Mouse (Mus musculus): Measurements from ENCODE around the gene A630023A22Rik. TPM values are rescaled to one million over a fixed set of nuclear protein-coding genes. Genes with fewer than 3 reads are reported as not detected.
A peak's percentile ranks its signal among the peaks of the same experiment; 100 is the strongest.

A630023A22Rik gene
- polyA plus RNA-seq, 1 experiment = 14.8 TPM

- no peak overlapping the region for H3K27ac ChIP-seq (ENCODE audit: control insufficient read depth, insufficient read depth, low read depth, low read length)
- TF ChIP-seq POLR2A (IDR thresholded peaks at IDR 0.05; ENCODE audit: control insufficient read depth, low read depth, low read length) (no peak), CTCF (IDR thresholded peaks at IDR 0.05; ENCODE audit: control insufficient read depth, insufficient read depth, insufficient replicate concordance, low read depth, low read length) (no peak)
- no peaks in the 10 kb centered on the region for H3K27me3 ChIP-seq (ENCODE audit: control insufficient read depth, insufficient read depth, low read length)
- no peaks in the 10 kb centered on the region for H3K36me3 ChIP-seq (ENCODE audit: control insufficient read depth, insufficient read depth, low read length)
- H3K4me3 ChIP-seq (ENCODE audit: control insufficient read depth, low read depth, low read length) = no peak overlapping the region
- H3K4me1 ChIP-seq (ENCODE audit: control insufficient read depth, insufficient read depth, low read length) = no peaks in the 10 kb centered on the region
These were observed 19.1 kb upstream of the A630023A22Rik start for GRCm38 (mm10) chr14:34121691-34122090.

- Histone ChIP-seq H3K27ac (ENCODE audit: control insufficient read depth, insufficient read depth, low read depth, low read length) (no peak overlapping the region), H3K4me3 (ENCODE audit: control insufficient read depth, low read depth, low read length) (no peak overlapping the region), H3K4me1 (ENCODE audit: control insufficient read depth, insufficient read depth, low read length) (no peaks in the 10 kb centered on the region), H3K27me3 (ENCODE audit: control insufficient read depth, insufficient read depth, low read length) (no peaks in the 10 kb centered on the region), H3K36me3 (ENCODE audit: control insufficient read depth, insufficient read depth, low read length) (no peaks in the 10 kb centered on the region)
- TF ChIP-seq POLR2A (IDR thresholded peaks at IDR 0.05; ENCODE audit: control insufficient read depth, low read depth, low read length) = no peak
- TF ChIP-seq CTCF (IDR thresholded peaks at IDR 0.05; ENCODE audit: control insufficient read depth, insufficient read depth, insufficient replicate concordance, low read depth, low read length) = no peak
These were observed 18.4 kb upstream of the A630023A22Rik start for GRCm38 (mm10) chr14:34120923-34121351.

DNA sequence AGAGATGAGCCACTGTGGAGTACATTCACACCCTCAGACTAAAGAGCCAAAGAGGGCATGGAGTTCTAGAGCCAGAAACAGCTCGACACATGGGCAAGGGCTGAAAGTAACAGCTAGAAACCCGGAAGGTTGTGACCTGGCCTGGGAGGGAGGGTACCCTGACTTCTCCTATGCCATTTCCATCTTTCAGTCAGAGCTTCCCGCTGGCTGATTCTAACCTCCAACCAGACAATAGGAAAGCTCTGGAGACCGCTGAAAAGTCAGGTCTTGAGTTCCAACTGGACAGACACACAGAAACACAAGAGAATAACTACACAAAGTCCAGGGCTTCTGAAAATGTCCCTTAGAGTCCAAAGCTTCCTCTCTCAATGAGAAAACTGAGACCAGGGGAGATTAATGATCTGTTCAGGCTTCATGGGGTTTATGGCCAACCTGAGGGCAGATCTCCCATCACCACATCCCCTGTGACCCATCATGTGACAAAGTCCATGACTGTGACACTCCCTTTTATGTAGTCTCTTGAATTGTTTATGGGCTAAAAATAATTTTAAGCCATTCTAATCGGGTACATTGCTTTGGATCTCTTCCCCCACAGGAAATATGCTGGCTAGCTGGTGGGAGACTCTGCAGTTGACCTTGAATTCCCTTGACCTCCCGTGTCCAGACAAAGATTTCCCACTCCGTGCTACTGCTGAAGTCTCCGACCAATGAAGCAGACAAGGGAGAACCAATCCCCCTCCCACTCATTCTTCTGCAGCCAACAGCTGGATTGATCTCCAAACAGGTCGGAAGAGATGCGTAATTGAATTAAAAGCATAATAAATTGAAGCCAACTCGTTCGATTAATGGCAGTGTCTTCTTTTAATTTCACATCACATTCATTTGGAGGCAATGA lies 17.7 kb upstream of the A630023A22Rik start:
- H3K27me3 ChIP-seq (ENCODE audit: control insufficient read depth, insufficient read depth, low read length) = no peaks in the 10 kb centered on the region
- H3K4me1 ChIP-seq (ENCODE audit: control insufficient read depth, insufficient read depth, low read length) = no peaks in the 10 kb centered on the region
- H3K4me3 ChIP-seq (ENCODE audit: control insufficient read depth, low read depth, low read length) = no peak overlapping the region
- no peaks in the 10 kb centered on the region for H3K36me3 ChIP-seq (ENCODE audit: control insufficient read depth, insufficient read depth, low read length)
- H3K27ac ChIP-seq (ENCODE audit: control insufficient read depth, insufficient read depth, low read depth, low read length) = no peak overlapping the region
- no peak for TF ChIP-seq CTCF (IDR thresholded peaks at IDR 0.05; ENCODE audit: control insufficient read depth, insufficient read depth, insufficient replicate concordance, low read depth, low read length)

DNA sequence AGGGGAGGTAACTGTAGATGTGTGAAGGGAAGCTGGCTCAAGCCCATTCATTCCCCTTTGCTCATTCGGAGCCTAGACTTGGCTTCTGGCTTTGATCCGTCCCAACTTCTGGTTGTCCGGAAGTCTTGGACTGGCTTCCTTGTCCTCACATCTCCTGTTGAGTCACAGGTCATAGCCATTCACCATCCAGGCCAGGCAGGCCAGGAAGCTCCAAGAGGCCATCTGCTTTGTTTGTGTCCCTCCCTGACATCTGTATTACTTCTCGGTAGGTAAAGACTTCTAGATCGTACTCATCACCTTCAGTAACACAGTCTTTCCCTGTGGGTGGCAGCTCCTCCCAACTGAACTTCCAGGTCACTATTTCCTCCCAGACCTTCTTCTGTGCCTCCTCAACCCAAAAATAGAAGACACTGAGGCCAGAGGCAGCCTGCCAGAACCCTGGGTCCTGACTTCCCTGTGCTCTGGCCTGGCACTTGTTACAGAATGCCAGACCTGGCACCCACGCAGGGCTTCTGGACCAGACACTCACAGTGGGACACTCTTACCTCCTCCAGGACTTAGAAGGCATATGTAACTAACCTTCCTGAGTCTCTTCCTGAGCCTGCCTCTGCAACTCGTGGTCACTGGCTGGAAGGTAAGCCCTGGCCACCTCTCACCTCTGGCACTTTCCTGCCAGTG lies 16.6 kb upstream of the A630023A22Rik start:
- TF ChIP-seq POLR2A (IDR thresholded peaks at IDR 0.05; ENCODE audit: control insufficient read depth, low read depth, low read length) = no peak
- TF ChIP-seq CTCF (IDR thresholded peaks at IDR 0.05; ENCODE audit: control insufficient read depth, insufficient read depth, insufficient replicate concordance, low read depth, low read length) = no peak
- Histone ChIP-seq H3K36me3 (ENCODE audit: control insufficient read depth, insufficient read depth, low read length) (no peaks in the 10 kb centered on the region), H3K27ac (ENCODE audit: control insufficient read depth, insufficient read depth, low read depth, low read length) (no peak overlapping the region), H3K4me1 (ENCODE audit: control insufficient read depth, insufficient read depth, low read length) (no peaks in the 10 kb centered on the region), H3K27me3 (ENCODE audit: control insufficient read depth, insufficient read depth, low read length) (no peaks in the 10 kb centered on the region), H3K4me3 (ENCODE audit: control insufficient read depth, low read depth, low read length) (no peak overlapping the region)

DNA sequence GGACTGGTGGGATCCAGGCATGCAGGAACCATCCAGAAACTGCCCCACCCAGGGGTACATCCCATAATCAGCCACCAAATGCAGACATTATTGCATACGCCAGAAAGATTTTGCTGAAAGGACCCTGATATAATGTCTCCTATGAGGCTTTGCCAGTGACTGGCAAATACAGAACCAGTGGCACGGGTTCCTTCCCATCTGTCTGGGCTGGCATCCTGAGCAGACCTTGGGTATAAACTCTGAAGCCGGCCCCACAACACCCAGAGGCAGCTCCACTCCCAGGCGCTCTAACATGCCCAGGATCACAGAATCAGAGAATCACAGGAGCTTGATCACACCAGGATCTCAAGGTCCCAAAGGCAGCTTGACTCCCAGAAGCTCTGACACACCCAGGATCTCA lies 11.8 kb upstream of the A630023A22Rik start:
- TF ChIP-seq CTCF (IDR thresholded peaks at IDR 0.05; ENCODE audit: control insufficient read depth, insufficient read depth, insufficient replicate concordance, low read depth, low read length) (no peak), POLR2A (IDR thresholded peaks at IDR 0.05; ENCODE audit: control insufficient read depth, low read depth, low read length) (no peak)
- H3K36me3 ChIP-seq (ENCODE audit: control insufficient read depth, insufficient read depth, low read length) = no peaks in the 10 kb centered on the region
- no peak overlapping the region for H3K27ac ChIP-seq (ENCODE audit: control insufficient read depth, insufficient read depth, low read depth, low read length)
- H3K4me3 ChIP-seq (ENCODE audit: control insufficient read depth, low read depth, low read length) = no peak overlapping the region
- no peaks in the 10 kb centered on the region for H3K4me1 ChIP-seq (ENCODE audit: control insufficient read depth, insufficient read depth, low read length)
- no peaks in the 10 kb centered on the region for H3K27me3 ChIP-seq (ENCODE audit: control insufficient read depth, insufficient read depth, low read length)

DNA sequence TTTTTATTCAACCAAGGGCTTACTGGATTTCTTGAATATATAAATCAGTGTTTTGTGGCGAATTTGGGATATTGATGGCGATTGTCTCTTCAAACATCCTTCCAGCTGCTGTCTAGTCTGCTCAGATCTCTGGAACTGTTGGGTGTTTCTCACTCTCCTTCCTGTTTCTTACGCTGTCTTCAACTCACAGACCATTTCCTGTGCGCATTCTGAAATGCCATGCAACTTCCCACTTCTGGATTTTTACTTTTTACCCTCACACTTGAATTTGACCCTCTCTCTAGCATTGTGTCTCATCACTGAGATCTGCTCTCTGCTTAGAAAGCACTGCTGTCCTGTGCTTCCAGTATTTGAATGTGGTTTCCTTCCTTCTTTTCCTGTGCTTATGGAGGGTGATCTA lies 5.0 kb upstream of the A630023A22Rik start:
- no peak for TF ChIP-seq CTCF (IDR thresholded peaks at IDR 0.05; ENCODE audit: control insufficient read depth, insufficient read depth, insufficient replicate concordance, low read depth, low read length)
- TF ChIP-seq POLR2A (IDR thresholded peaks at IDR 0.05; ENCODE audit: control insufficient read depth, low read depth, low read length) = no peak
- no peak overlapping the region for H3K4me3 ChIP-seq (ENCODE audit: control insufficient read depth, low read depth, low read length)
- no peaks in the 10 kb centered on the region for H3K36me3 ChIP-seq (ENCODE audit: control insufficient read depth, insufficient read depth, low read length)
- H3K4me1 ChIP-seq (ENCODE audit: control insufficient read depth, insufficient read depth, low read length) = peaks cover 2% of the 10 kb centered on the region; the same call in 1 of the 2 replicates
- H3K27ac ChIP-seq (ENCODE audit: control insufficient read depth, insufficient read depth, low read depth, low read length) = no peak overlapping the region
- H3K27me3 ChIP-seq (ENCODE audit: control insufficient read depth, insufficient read depth, low read length) = no peaks in the 10 kb centered on the region

GRCm38 (mm10) chr14:34106389-34107062 lies 4.0 kb upstream of the A630023A22Rik start:
- Histone ChIP-seq H3K27me3 (ENCODE audit: control insufficient read depth, insufficient read depth, low read length) (no peaks in the 10 kb centered on the region), H3K27ac (ENCODE audit: control insufficient read depth, insufficient read depth, low read depth, low read length) (no peak overlapping the region), H3K4me3 (ENCODE audit: control insufficient read depth, low read depth, low read length) (no peak overlapping the region), H3K36me3 (ENCODE audit: control insufficient read depth, insufficient read depth, low read length) (no peaks in the 10 kb centered on the region), H3K4me1 (ENCODE audit: control insufficient read depth, insufficient read depth, low read length) (peaks cover 2% of the 10 kb centered on the region; the same call in 1 of the 2 replicates)
- TF ChIP-seq POLR2A (IDR thresholded peaks at IDR 0.05; ENCODE audit: control insufficient read depth, low read depth, low read length) = no peak
- peak; percentile 81 for TF ChIP-seq CTCF (IDR thresholded peaks at IDR 0.05; ENCODE audit: control insufficient read depth, insufficient read depth, insufficient replicate concordance, low read depth, low read length)
